Mouse (Mus musculus) liver, embryonic 16.5 days (tissue): ENCODE data around the gene Pcare. TPM values are rescaled to one million over a fixed set of nuclear protein-coding genes. Genes with fewer than 3 reads are reported as not detected.

Experiments
- ATAC-seq: fragments of 200-750 bp; cut with Nextera tagmentation; 2 replicates; pipeline ENCODE4 v1.8.0; 2017; ENCODE audit warnings: low read depth, mild to moderate bottlenecking, moderate number of reproducible peaks, moderate library complexity
- H3K27ac ChIP-seq: fragments of 300-500 bp; sonication (generic); 2 replicates; pipeline ENCODE4 v1.5.1; 2014; ENCODE audit warnings: mild to moderate bottlenecking, low read length
- H3K27me3 ChIP-seq: fragments of 300-500 bp; sonication (generic); 2 replicates; pipeline ENCODE4 v1.6.1; 2014; ENCODE audit warnings: low read depth, low read length, mixed read lengths; ENCODE audit not compliant: control insufficient read depth, insufficient read depth
- H3K36me3 ChIP-seq: fragments of 300-500 bp; sonication (generic); 2 replicates; pipeline ENCODE4 v1.6.1; 2014; ENCODE audit warnings: mild to moderate bottlenecking; ENCODE audit not compliant: control insufficient read depth, insufficient read depth
- H3K4me1 ChIP-seq: fragments of 300-500 bp; sonication (generic); 2 replicates; pipeline ENCODE4 v1.6.1; 2014; ENCODE audit warnings: low read depth, low read length, mixed read lengths; ENCODE audit not compliant: control insufficient read depth
- H3K4me2 ChIP-seq: fragments of 300-500 bp; sonication (generic); 2 replicates; pipeline ENCODE4 v1.6.1; 2014; ENCODE audit warnings: low read depth, low read length, mixed read lengths
- H3K4me3 ChIP-seq: fragments of 300-500 bp; sonication (generic); 2 replicates; pipeline ENCODE4 v1.5.1; 2014; ENCODE audit warnings: low read depth, mild to moderate bottlenecking, low read length
- H3K9ac ChIP-seq: fragments of 300-500 bp; sonication (generic); 2 replicates; pipeline ENCODE4 v1.6.1; 2014; ENCODE audit warnings: low read depth, low read length
- H3K9me3 ChIP-seq: fragments of 300-500 bp; sonication (generic); replicated peaks from 2 replicates; pipeline ENCODE4 v1.6.1; 2016; ENCODE audit warnings: low read length; ENCODE audit not compliant: control insufficient read depth
- WGBS: fragments of 180-500 bp; shearing (Covaris S2); extraction: QIAGEN DNeasy Blood & Tissue Kit; methylation state at CpG from one replicate; pipeline ENCODE4 v1.1.7; 2014; ENCODE audit not compliant: insufficient replicate concordance; 5-methylcytosine and 5-hydroxymethylcytosine counted together
- polyA plus RNA-seq: library from polyadenylated mRNA; unstranded; fragments of >200 nt; fragmentation: Nextera tagmentation; extraction: Ambion mirVana; gene quantifications from 2 replicates; pipeline ENCODE4 v1.2.1, GENCODE M21; 2015

Gene Pcare
- polyA plus RNA-seq, 1 experiment from 2014 or later: 0.02 TPM

DNA sequence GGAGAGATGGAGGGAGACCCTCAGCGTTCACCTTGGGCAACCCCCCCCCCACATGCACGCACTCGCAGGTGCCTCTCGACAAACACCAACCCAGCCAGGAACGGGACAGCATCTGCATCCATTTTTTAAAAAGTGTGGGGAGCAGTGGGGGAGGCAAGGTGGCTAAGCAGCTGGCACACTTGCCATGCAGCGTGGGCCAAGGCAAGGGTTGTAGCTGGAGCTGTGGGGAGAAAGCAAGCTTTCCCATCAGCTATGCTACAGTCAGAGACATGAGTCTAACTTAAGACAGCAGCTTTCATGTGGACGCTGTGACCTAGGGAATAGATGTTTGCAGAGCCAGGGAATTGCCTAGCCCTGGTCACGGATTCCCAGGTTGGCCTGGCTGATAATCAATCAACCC is 57.5 kb downstream of the Pcare start:
- no peak overlapping the region for H3K27ac ChIP-seq
- no peak overlapping the region for H3K4me3 ChIP-seq
- no peaks in the 10 kb centered on the region for H3K36me3 ChIP-seq
- no peaks in the 10 kb centered on the region for H3K4me1 ChIP-seq
- H3K9me3 ChIP-seq: no peaks in the 10 kb centered on the region
- ATAC-seq: no peak
- no peak overlapping the region for H3K9ac ChIP-seq
- H3K4me2 ChIP-seq: no peak overlapping the region
- no peaks in the 10 kb centered on the region for H3K27me3 ChIP-seq
- 70% methylated on average over 8 of the region's 8 CpGs for whole genome bisulfite sequencing

GRCm38 (mm10) chr17:71693780-71694179 is 58.9 kb downstream of the Pcare start:
- Histone ChIP-seq H3K4me1 (no peaks in the 10 kb centered on the region), H3K4me3 (no peak overlapping the region), H3K9ac (no peak overlapping the region), H3K27me3 (no peaks in the 10 kb centered on the region), H3K36me3 (no peaks in the 10 kb centered on the region), H3K27ac (no peak overlapping the region), H3K9me3 (no peaks in the 10 kb centered on the region), H3K4me2 (no peak overlapping the region)
- 45% methylated on average over 8 of the region's 8 CpGs for WGBS
- no peak for ATAC-seq

Other genes with a start within 250 kb of the Pcare start
- 30.2 and 32.5 TPM in 2 replicates for gene Ndc80, start 226.0 kb downstream of the Pcare start, polyA plus RNA-seq
- gene Spdya, start 200.8 kb downstream of the Pcare start, polyA plus RNA-seq: 0.15 and 0.19 TPM in 2 replicates
- 26.0 and 26.6 TPM in 2 replicates for gene Wdr43, start 137.0 kb downstream of the Pcare start, polyA plus RNA-seq
- gene Togaram2, start 79.6 kb downstream of the Pcare start, polyA plus RNA-seq: not detected in 2 replicates
- 0.19 and 0.28 TPM in 2 replicates for gene Clip4, start 15.6 kb upstream of the Pcare start, polyA plus RNA-seq